In genomic region chr2:118900826-118901140, GRCm38 (mm10) we compare ENCODE assay signal across 8 mouse cellular contexts. TPM values are rescaled to one million over a fixed set of nuclear protein-coding genes. Genes with fewer than 3 reads are reported as not detected.
A peak's percentile ranks its signal among the peaks of the same experiment; 100 is the strongest.
DNase-seq lines count a peak whose midpoint lies in the region; ATAC-seq and TF ChIP-seq lines count a peak whose summit lies in the region.

No protein-coding gene starts in this region.

- H3K27me3 ChIP-seq in hindbrain, embryonic 15.5 days = peaks cover 48% of the 10 kb centered on the region
- peaks cover 37% of the 10 kb centered on the region for H3K27me3 ChIP-seq in midbrain, embryonic 16.5 days (ENCODE audit: control insufficient read depth, insufficient read depth, low read depth, low read length)

- H3K4me2 ChIP-seq in hindbrain, embryonic 15.5 days = peak overlapping the region; percentile 99
- H3K4me2 ChIP-seq in midbrain, embryonic 16.5 days (ENCODE audit: low read length) = peak overlapping the region; percentile 95

- no peak; the same call in 1 of the 2 replicates for ATAC-seq in hindbrain, embryonic 15.5 days (ENCODE audit: low FRiP score, low read depth)
- peak; percentile 10 for ATAC-seq in midbrain, embryonic 16.5 days

- H3K9ac ChIP-seq in hindbrain, embryonic 15.5 days = peak overlapping the region; percentile 90
- peak overlapping the region; percentile 95 for H3K9ac ChIP-seq in midbrain, embryonic 16.5 days (ENCODE audit: low read depth, low read length)

- peaks cover 14% of the 10 kb centered on the region for H3K4me1 ChIP-seq in cortical plate, adult 2 months (ENCODE audit: control insufficient read depth, insufficient read depth, low read length)
- H3K4me1 ChIP-seq in hindbrain, embryonic 15.5 days (replicated peaks) = peaks cover 67% of the 10 kb centered on the region
- H3K4me1 ChIP-seq in midbrain, embryonic 16.5 days (ENCODE audit: control insufficient read depth, insufficient read depth, low read length) = peaks cover 47% of the 10 kb centered on the region

- WGBS in hindbrain, embryonic 15.5 days = 0% methylated on average over 11 of the region's 11 CpGs
- WGBS in midbrain, embryonic 16.5 days = 0% methylated on average over 11 of the region's 11 CpGs

- no peaks in the 10 kb centered on the region for H3K9me3 ChIP-seq in hindbrain, embryonic 15.5 days
- no peaks in the 10 kb centered on the region for H3K9me3 ChIP-seq in midbrain, embryonic 16.5 days (replicated peaks; ENCODE audit: control insufficient read depth, low read length, poor library complexity, severe bottlenecking)

- DNase-seq in left cerebral cortex, adult 2 months (ENCODE audit: extremely low spot score in 1 of 2, low spot score in 2 of 2) = no peak
- no peak for DNase-seq in left cerebral cortex, postnatal 14 days (ENCODE audit: low spot score in 2 of 2)
- no peak for DNase-seq in gastrocnemius, adult 8-10 months (ENCODE audit: low spot score in 2 of 2)
- no peak for DNase-seq in urinary bladder, postnatal 10 days (ENCODE audit: low spot score)
- DNase-seq in adrenal gland, adult 8-10 months = no peak

- H3K4me3 ChIP-seq in left cerebral cortex, adult 2 months = peak overlapping the region; percentile 90
- H3K4me3 ChIP-seq in cortical plate, adult 2 months (ENCODE audit: insufficient read depth, low read length) = peak overlapping the region; percentile 48
- peak overlapping the region; percentile 96 for H3K4me3 ChIP-seq in hindbrain, embryonic 15.5 days
- H3K4me3 ChIP-seq in midbrain, embryonic 16.5 days (ENCODE audit: low read depth, low read length) = peak overlapping the region; percentile 97

- H3K36me3 ChIP-seq in hindbrain, embryonic 15.5 days = no peaks in the 10 kb centered on the region
- H3K36me3 ChIP-seq in midbrain, embryonic 16.5 days (ENCODE audit: control insufficient read depth, insufficient read depth, low read length) = no peaks in the 10 kb centered on the region

- intact Hi-C loops in left cerebral cortex, adult 2 months (cut with DNase I) = loop anchor here (1.0 to 5.0 kb wide), 2 partner anchors 76 to 132 kb away; partner anchors contain the start of gene Rpusd2
- intact Hi-C loops in left cerebral cortex, postnatal 14 days (cut with DNase I) = loop anchor here (1.0 kb wide), 1 partner anchor 72 kb away; no protein-coding TSS in a partner anchor

- TF ChIP-seq CTCF in left cerebral cortex, adult 2 months (IDR thresholded peaks at IDR 0.05) = no peak
- no peak for TF ChIP-seq CTCF in cortical plate, adult 2 months (IDR thresholded peaks at IDR 0.05; ENCODE audit: extremely low read depth, insufficient read depth, low read length)

- peak overlapping the region; percentile 62; the same call in 1 of the 2 replicates for H3K27ac ChIP-seq in left cerebral cortex, adult 2 months
- no peak overlapping the region for H3K27ac ChIP-seq in cortical plate, adult 2 months (ENCODE audit: insufficient read depth, low read length)
- 0 out of 2 replicates have a peak overlapping the region, but pooled peaks have one; percentile 5 for H3K27ac ChIP-seq in hindbrain, embryonic 15.5 days (replicated peaks)
- no peak overlapping the region for H3K27ac ChIP-seq in midbrain, embryonic 16.5 days (ENCODE audit: low read length)

- no peak for TF ChIP-seq POLR2A in cortical plate, adult 2 months (IDR thresholded peaks at IDR 0.05; ENCODE audit: extremely low read depth, insufficient read depth, low read length)

RNA-seq across cellular contexts. Expression of gene Bahd1, which starts 0.6 kb away (rescaled TPM):
- total RNA-seq in left cerebral cortex, adult 2 months (2021) = 10 to 100 TPM; 52.2 to 58.1 TPM
- 10 to 100 TPM; 35.8 to 37.5 TPM for total RNA-seq in left cerebral cortex, postnatal 14 days (2021)
- 21.8 and 22.5 TPM in 2 replicates for polyA plus RNA-seq in cortical plate, adult 2 months (2012; rRNA removed)
- 8.0 and 8.9 TPM in 2 replicates for polyA plus RNA-seq in hindbrain, embryonic 15.5 days (2015; fragmentation: Nextera tagmentation; extraction: Ambion mirVana)
- 6.4 and 6.9 TPM in 2 replicates for polyA plus RNA-seq in midbrain, embryonic 16.5 days (2015; fragmentation: Nextera tagmentation; extraction: Ambion mirVana)
- total RNA-seq in gastrocnemius, adult 8-10 months (2022) = 1 to 10 TPM; 4.6 to 7.1 (median 5.2) TPM
- total RNA-seq in adrenal gland, adult 8-10 months (2022) = 10 to 100 TPM; 51.1 to 62.8 (median 59.2) TPM

RNA-seq across cellular contexts. Expression of gene Chst14, which starts 25.5 kb away (rescaled TPM):
- total RNA-seq in left cerebral cortex, adult 2 months (2021) = 1 to 10 TPM; 2.4 to 3.3 TPM
- 1 to 10 TPM; 2.3 to 2.4 TPM for total RNA-seq in left cerebral cortex, postnatal 14 days (2021)
- 2.8 and 3.1 TPM in 2 replicates for polyA plus RNA-seq in cortical plate, adult 2 months (2012; rRNA removed)
- 6.2 and 6.9 TPM in 2 replicates for polyA plus RNA-seq in hindbrain, embryonic 15.5 days (2015; fragmentation: Nextera tagmentation; extraction: Ambion mirVana)
- 4.6 and 4.7 TPM in 2 replicates for polyA plus RNA-seq in midbrain, embryonic 16.5 days (2015; fragmentation: Nextera tagmentation; extraction: Ambion mirVana)
- 1 to 10 TPM; 1.0 to 2.3 (median 1.9) TPM for total RNA-seq in gastrocnemius, adult 8-10 months (2022)
- total RNA-seq in adrenal gland, adult 8-10 months (2022) = 10 to 100 TPM; 13.5 to 19.7 (median 16.7) TPM

RNA-seq across cellular contexts. Expression of gene Ivd, which starts 39.0 kb away (rescaled TPM):
- total RNA-seq in left cerebral cortex, adult 2 months (2021) = 10 to 100 TPM; 72.2 to 73.7 TPM
- 10 to 100 TPM; 68.4 to 69.9 TPM for total RNA-seq in left cerebral cortex, postnatal 14 days (2021)
- 104 and 119 TPM in 2 replicates for polyA plus RNA-seq in cortical plate, adult 2 months (2012; rRNA removed)
- polyA plus RNA-seq in hindbrain, embryonic 15.5 days (2015; fragmentation: Nextera tagmentation; extraction: Ambion mirVana) = 45.4 and 51.8 TPM in 2 replicates
- 38.6 and 46.3 TPM in 2 replicates for polyA plus RNA-seq in midbrain, embryonic 16.5 days (2015; fragmentation: Nextera tagmentation; extraction: Ambion mirVana)
- total RNA-seq in gastrocnemius, adult 8-10 months (2022) = 100 to 1,000 TPM; 121 to 159 (median 140) TPM
- total RNA-seq in adrenal gland, adult 8-10 months (2022) = 100 to 1,000 TPM; 250 to 438 (median 309) TPM

Comparison
In these comparisons a context has a peak if more than half of its experiments do, and no peak if none do; other contexts are left out.
1. H3K27ac ChIP-seq: peak in left cerebral cortex, adult 2 months (single experiment) and hindbrain, embryonic 15.5 days (single experiment); none in cortical plate, adult 2 months (single experiment) and midbrain, embryonic 16.5 days (single experiment).
2. RNA of gene Bahd1, which starts 0.6 kb away (total RNA-seq): 51.1 to 62.8 TPM in adrenal gland, adult 8-10 months, 52.2 to 58.1 TPM in left cerebral cortex, adult 2 months and 35.8 to 37.5 TPM in left cerebral cortex, postnatal 14 days; 4.6 to 7.1 TPM in gastrocnemius, adult 8-10 months; every median in the first group is over 4 times any median in the second.
3. Peak in every context shown above with its lines, with median percentiles within 50 percentile points of each other: H3K4me3 ChIP-seq.